Mouse (Mus musculus): ENCODE results near the gene 4930432M17Rik.

- TF ChIP-seq POLR2A (IDR thresholded peaks at IDR 0.05; ENCODE audit: low read depth, low read length) (no peak), CTCF (conservative IDR thresholded peaks at IDR 0.05 in 1 of 2, IDR thresholded peaks at IDR 0.05 in 1 of 2; ENCODE audit: low read depth in 2 of 2, low read length in 2 of 2) (no peak), CHD2 (IDR thresholded peaks at IDR 0.05; ENCODE audit: low read length) (no peak), MAZ (IDR thresholded peaks at IDR 0.05; ENCODE audit: low read depth, low read length) (no peak), MAX (IDR thresholded peaks at IDR 0.05; ENCODE audit: low read length) (no peak), KAT2A (IDR thresholded peaks at IDR 0.05; ENCODE audit: insufficient replicate concordance, low read length) (no peak), TCF12 (IDR thresholded peaks at IDR 0.05; ENCODE audit: low read depth, low read length) (no peak), NRF1 (IDR thresholded peaks at IDR 0.05; ENCODE audit: low read depth, low read length) (no peak), ETS1 (conservative IDR thresholded peaks at IDR 0.05; ENCODE audit: low read depth, low read length) (no peak)
These were observed 18.4 kb upstream of the 4930432M17Rik start for GRCm38 (mm10) chr3:121652186-121652585.

All from CH12.LX (cell line).